Mouse (Mus musculus) myocyte (in vitro differentiated cells): Measurements from ENCODE around the gene Il18rap.

Source experiments
- POLR2A ChIP-seq: IDR thresholded peaks from one replicate; pipeline ENCODE4 v1.6.1; 2011; ENCODE audit warnings: low read depth, mild to moderate bottlenecking, control low read depth, moderate library complexity; ENCODE audit not compliant: insufficient read length
- TCF12 ChIP-seq: IDR thresholded peaks from one replicate; pipeline ENCODE4 v1.6.1; 2011; ENCODE audit warnings: mild to moderate bottlenecking, control low read depth; ENCODE audit not compliant: poor library complexity, insufficient read depth, severe bottlenecking

- TF ChIP-seq POLR2A (no peak), TCF12 (no peak)
Observed at GRCm38 (mm10) chr1:40597822-40598221, 82.7 kb downstream of the Il18rap start.
